17 mouse cellular contexts compared by ENCODE assay signal in the genomic region with DNA sequence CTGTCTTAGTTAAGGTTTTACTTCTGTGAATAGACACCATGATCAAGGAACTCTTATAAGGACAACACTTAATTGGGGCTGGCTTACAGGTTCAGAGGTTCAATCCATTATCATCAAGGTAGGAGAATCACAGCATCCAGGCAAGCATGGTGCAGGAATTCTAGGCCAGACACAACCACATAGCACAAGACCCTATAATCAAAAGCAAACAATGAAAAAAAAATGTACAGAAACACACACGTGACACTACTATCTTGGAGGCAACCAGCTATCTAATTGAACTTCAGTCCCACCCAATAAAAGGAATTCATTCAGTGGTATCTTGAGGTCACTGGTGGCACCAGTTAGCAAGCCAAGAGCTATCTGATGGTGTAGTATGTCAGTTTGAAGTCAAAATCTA.
"Had no signal": no experiment of that assay in that cellular context is flagged by ENCODE, and none has a peak within 500 bp of the region (broad histone marks: within the 10 kb centered on the region; RNA-seq: fewer than 3 reads in every experiment).

No protein-coding gene starts in this region.

- H3K27me3 ChIP-seq: lung, embryonic 15.5 days; midbrain, embryonic 13.5 days; midbrain, embryonic 15.5 days; neural tube, embryonic 12.5 days; stomach, embryonic 15.5 days had no signal

- H3K4me1 ChIP-seq: lung, embryonic 15.5 days; megakaryocyte, embryonic 14.5 days; stomach, embryonic 15.5 days had no signal

- H3K9ac ChIP-seq: lung, embryonic 15.5 days; midbrain, embryonic 13.5 days; midbrain, embryonic 15.5 days; neural tube, embryonic 12.5 days; stomach, embryonic 15.5 days had no signal

- H3K4me2 ChIP-seq: lung, embryonic 15.5 days; midbrain, embryonic 11.5 days; midbrain, embryonic 13.5 days; midbrain, embryonic 15.5 days; neural tube, embryonic 12.5 days; stomach, embryonic 15.5 days had no signal

- H3K27ac ChIP-seq: lung, embryonic 15.5 days; macrophage; midbrain, embryonic 13.5 days; midbrain, embryonic 15.5 days; neural tube, embryonic 12.5 days; stomach, embryonic 15.5 days; stomach, postnatal 0 days had no signal

- H3K4me3 ChIP-seq: lung, embryonic 15.5 days; megakaryocyte, embryonic 14.5 days; midbrain, embryonic 13.5 days; midbrain, embryonic 15.5 days; neural tube, embryonic 12.5 days; stomach, embryonic 15.5 days had no signal

- ATAC-seq: lung, postnatal 0 days; midbrain, embryonic 13.5 days; midbrain, embryonic 15.5 days had no signal

- H3K36me3 ChIP-seq: lung, embryonic 15.5 days; midbrain, embryonic 13.5 days; midbrain, embryonic 15.5 days; neural tube, embryonic 12.5 days; stomach, embryonic 15.5 days had no signal

- DNase-seq: lung, adult 2 months; lung, postnatal 14 days; lung, postnatal 36 days; right cerebral cortex, postnatal 14 days; thymus, adult 2 months; thymus, postnatal 25 days; thymus, postnatal 4 days had no signal

- H3K9me3 ChIP-seq: midbrain, embryonic 13.5 days; midbrain, embryonic 15.5 days; neural tube, embryonic 12.5 days; stomach, embryonic 15.5 days had no signal
